Mouse (Mus musculus) brain, embryonic 14.5 days (tissue): ENCODE data around the gene Dbi.

Source experiments
- CTCF ChIP-seq: fragments of 200-500 bp; IDR thresholded peaks from 2 replicates; pipeline ENCODE4 v1.5.1; 2012; ENCODE audit warnings: inconsistent platforms, mild to moderate bottlenecking, moderate library complexity, borderline replicate concordance; ENCODE audit not compliant: insufficient read depth, insufficient read length; ENCODE audit errors: extremely low read depth
- POLR2A ChIP-seq: fragments of 200-500 bp; IDR thresholded peaks from 2 replicates; pipeline ENCODE4 v1.6.1; 2012; ENCODE audit warnings: mild to moderate bottlenecking, inconsistent platforms, borderline replicate concordance; ENCODE audit not compliant: poor library complexity, insufficient read depth, insufficient read length, severe bottlenecking; ENCODE audit errors: extremely low read depth

GRCm38 (mm10) chr1:120098327-120098726 is 22.6 kb downstream of the Dbi start:
- TF ChIP-seq POLR2A (no peak), CTCF (peak; percentile 67; the same call in 1 of the 2 replicates)
